Comparison of ENCODE assay signal across 9 mouse cellular contexts in genomic region chr3:79936213-79936612, GRCm38 (mm10). TPM values are rescaled to one million over a fixed set of nuclear protein-coding genes. Genes with fewer than 3 reads are reported as not detected.
DNase-seq lines count a peak whose midpoint lies in the region; ATAC-seq and TF ChIP-seq lines count a peak whose summit lies in the region.
"Had no signal": no experiment of that assay in that cellular context is flagged by ENCODE, and none has a peak within 500 bp of the region (broad histone marks: within the 10 kb centered on the region; RNA-seq: fewer than 3 reads in every experiment).

No protein-coding gene starts in this region.

- peaks cover 19% of the 10 kb centered on the region for H3K4me1 ChIP-seq in heart, postnatal 0 days (ENCODE audit: control insufficient read depth, insufficient read depth)

- no peaks in the 10 kb centered on the region for H3K9me3 ChIP-seq in heart, postnatal 0 days (replicated peaks; ENCODE audit: control insufficient read depth, low read length)

- H3K36me3 ChIP-seq in heart, postnatal 0 days (replicated peaks; ENCODE audit: control insufficient read depth, insufficient read depth, low read length), result peaks cover 49% of the 10 kb centered on the region

- ATAC-seq in heart, postnatal 0 days (ENCODE audit: insufficient read depth, low read depth), result no peak
- no peak for ATAC-seq in erythroblast, adult 5-6 weeks (replicated peaks; ENCODE audit: low FRiP score, poor library complexity, severe bottlenecking)
- no peak for ATAC-seq in activated CD4-positive, CD25-positive, alpha-beta regulatory T cell, adult 4 months

- H3K4me2 ChIP-seq in heart, postnatal 0 days (ENCODE audit: low read depth, low read length), result no peak overlapping the region

- TF ChIP-seq CTCF in heart, postnatal 0 days (IDR thresholded peaks at IDR 0.05; ENCODE audit: low read depth), result no peak

- 43% methylated on average over 6 of the region's 6 CpGs for WGBS in heart, postnatal 0 days

- no peak for TF ChIP-seq EP300 in heart, postnatal 0 days (IDR thresholded peaks at IDR 0.05; ENCODE audit: low read depth)

- no peaks in the 10 kb centered on the region for H3K27me3 ChIP-seq in heart, postnatal 0 days (ENCODE audit: control insufficient read depth, insufficient read depth, low read length)

- H3K27ac ChIP-seq in heart, postnatal 0 days (ENCODE audit: low read depth), result peak overlapping the region; percentile 66

- no peak overlapping the region for H3K4me3 ChIP-seq in heart, postnatal 0 days (ENCODE audit: low read depth, low read length)
- H3K4me3 ChIP-seq: erythroblast, embryonic 14.5 days had no signal

- H3K9ac ChIP-seq in heart, postnatal 0 days (replicated peaks; ENCODE audit: low read depth, low read length), result no peak overlapping the region

- DNase-seq in adrenal gland, postnatal 14 days, result peak; percentile 11
- no peak for DNase-seq in adrenal gland, postnatal 10 days
- DNase-seq in embryo, embryonic 11.5 days (ENCODE audit: low read depth, low spot score), result peak; percentile 14
- no peak for DNase-seq in heart, postnatal 0 days (ENCODE audit: low spot score)
- DNase-seq in lung, postnatal 36 days, result peak; percentile 66
- no peak for DNase-seq in thymus, postnatal 25 days

RNA-seq across cellular contexts. Expression of gene Fam198b, which starts 51.9 kb away (rescaled TPM):
- total RNA-seq in adrenal gland, postnatal 14 days (2021), result 27.3 and 31.0 TPM in 2 replicates
- 10 to 100 TPM; 31.6 to 31.7 TPM for total RNA-seq in adrenal gland, postnatal 10 days (2021)
- 110 and 114 TPM in 2 replicates for total RNA-seq in heart, postnatal 0 days (2014; rRNA removed; ENCODE audit: low replicate concordance)
- 45.7 and 51.9 TPM in 2 replicates for polyA plus RNA-seq in heart, postnatal 0 days (2015; fragmentation: Nextera tagmentation; extraction: Ambion mirVana)
- 0.38 TPM in 1 of 2 replicates, not detected in the other for total RNA-seq in erythroblast, adult 5-6 weeks (2015; ENCODE audit: low replicate concordance)
- total RNA-seq in erythroblast, adult 5-6 weeks (2017; ENCODE audit: low replicate concordance), result not detected in 2 replicates
- polyA plus RNA-seq in activated CD4-positive, CD25-positive, alpha-beta regulatory T cell, adult 4 months (2017; shearing (Covaris generic)), result under 1 TPM in 1 of 2 experiments, not detected in 1; 0.09 TPM

Comparison
In these comparisons a context has a peak if more than half of its experiments do, and no peak if none do; other contexts are left out.
1. DNase-seq: peak in adrenal gland, postnatal 14 days (single experiment), embryo, embryonic 11.5 days (single experiment) and lung, postnatal 36 days (single experiment); none in adrenal gland, postnatal 10 days (single experiment), heart, postnatal 0 days (single experiment) and thymus, postnatal 25 days (single experiment).
2. RNA of gene Fam198b, which starts 51.9 kb away (total RNA-seq): 110 to 114 TPM in heart, postnatal 0 days, 31.6 to 31.7 TPM in adrenal gland, postnatal 10 days and 27.3 to 31.0 TPM in adrenal gland, postnatal 14 days; 0.38 TPM in erythroblast, adult 5-6 weeks; every median in the first group is over 10 times any median in the second.